Mouse (Mus musculus) heart, postnatal 0 days (tissue): ENCODE results near the gene Tent5b. TPM values are rescaled to one million over a fixed set of nuclear protein-coding genes. Genes with fewer than 3 reads are reported as not detected.

Experiments
- ATAC-seq: fragments of 200-750 bp; cut with Nextera tagmentation; 2 replicates; pipeline ENCODE4 v1.8.0; 2017; ENCODE audit warnings: low read depth, moderate number of reproducible peaks, moderate library complexity; ENCODE audit not compliant: insufficient read depth
- DNase-seq: peaks from one replicate; pipeline ENCODE4 v3.0.0-alpha.2; 2016; ENCODE audit warnings: low spot score
- H3K27ac ChIP-seq: fragments of 300-500 bp; sonication (generic); 2 replicates; pipeline ENCODE4 v1.5.1; 2014; ENCODE audit warnings: low read depth, mild to moderate bottlenecking
- H3K27me3 ChIP-seq: fragments of 300-500 bp; sonication (generic); 2 replicates; pipeline ENCODE4 v1.6.1; 2014; ENCODE audit warnings: low read length, mixed read lengths; ENCODE audit not compliant: control insufficient read depth, insufficient read depth
- H3K36me3 ChIP-seq: fragments of 300-500 bp; sonication (generic); replicated peaks from 2 replicates; pipeline ENCODE4 v1.6.1; 2014; ENCODE audit warnings: low read length, mixed read lengths; ENCODE audit not compliant: control insufficient read depth, insufficient read depth
- H3K4me1 ChIP-seq: fragments of 300-500 bp; sonication (generic); 2 replicates; pipeline ENCODE4 v1.6.1; 2014; ENCODE audit warnings: antibody characterized with exemption; ENCODE audit not compliant: control insufficient read depth, insufficient read depth
- H3K4me2 ChIP-seq: fragments of 300-500 bp; sonication (generic); 2 replicates; pipeline ENCODE4 v1.6.1; 2014; ENCODE audit warnings: low read depth, mild to moderate bottlenecking, low read length, moderate library complexity
- H3K4me3 ChIP-seq: fragments of 300-500 bp; sonication (generic); 2 replicates; pipeline ENCODE4 v1.5.1; 2014; ENCODE audit warnings: low read depth, low read length
- H3K9ac ChIP-seq: fragments of 300-500 bp; sonication (generic); replicated peaks from 2 replicates; pipeline ENCODE4 v1.6.1; 2014; ENCODE audit warnings: low read depth, low read length, mixed read lengths
- H3K9me3 ChIP-seq: fragments of 300-500 bp; sonication (generic); replicated peaks from 2 replicates; pipeline ENCODE4 v1.6.1; 2016; ENCODE audit warnings: low read length; ENCODE audit not compliant: control insufficient read depth
- CTCF ChIP-seq: IDR thresholded peaks from 2 replicates; pipeline ENCODE4 v1.5.1; 2016; ENCODE audit warnings: antibody characterized with exemption, control low read depth, low read depth
- EP300 ChIP-seq: IDR thresholded peaks from 2 replicates; pipeline ENCODE4 v1.6.1; 2016; ENCODE audit warnings: antibody characterized with exemption, low read depth
- WGBS: fragments of 180-500 bp; shearing (Covaris S2); extraction: QIAGEN DNeasy Blood & Tissue Kit; methylation state at CpG from one replicate; pipeline ENCODE4 v1.1.7; 2014; 5-methylcytosine and 5-hydroxymethylcytosine counted together
- polyA plus RNA-seq: library from polyadenylated mRNA; unstranded; fragments of >200 nt; fragmentation: Nextera tagmentation; extraction: Ambion mirVana; gene quantifications from 2 replicates; pipeline ENCODE4 v1.2.1, GENCODE M21; 2015
- total RNA-seq: library from RNA; depleted of rRNA; stranded (reverse); fragments of >200 nt; gene quantifications from 2 replicates; pipeline ENCODE4 v1.2.3, GENCODE M21; 2014; ENCODE audit warnings: low replicate concordance

Gene Tent5b
- total and polyA plus RNA-seq, 2 experiments from 2014 or later = 1.4 to 33.3 TPM

DNA sequence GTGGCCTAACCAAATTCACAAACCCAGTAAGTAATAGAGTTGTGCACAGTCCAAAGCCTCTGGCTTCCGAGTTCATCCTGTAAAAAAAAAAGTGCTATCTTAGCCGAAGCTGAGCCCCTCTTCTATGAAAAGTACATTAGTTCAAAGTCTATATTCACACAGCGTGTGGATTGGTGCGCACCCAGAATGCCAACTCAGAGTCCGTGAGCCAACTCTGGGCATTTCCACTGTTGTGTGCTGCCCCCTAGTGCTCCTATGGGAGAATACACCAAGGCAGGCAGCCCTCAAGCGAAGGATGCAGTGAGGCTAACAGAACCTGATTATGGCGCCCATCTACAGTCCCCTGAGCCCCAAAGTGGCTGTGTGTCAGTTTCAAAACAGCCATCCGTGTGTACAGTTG is 33.0 kb downstream of the Tent5b start:
- Histone ChIP-seq H3K4me2 (no peak overlapping the region), H3K27me3 (peaks cover 10% of the 10 kb centered on the region), H3K4me1 (no peaks in the 10 kb centered on the region), H3K27ac (no peak overlapping the region), H3K9ac (no peak overlapping the region), H3K4me3 (no peak overlapping the region), H3K9me3 (no peaks in the 10 kb centered on the region), H3K36me3 (no peaks in the 10 kb centered on the region)
- ATAC-seq (peak; percentile 60; the same call in 1 of the 2 replicates), DNase-seq (peak; percentile 53)
- TF ChIP-seq CTCF (peak; percentile 87), EP300 (no peak)
- 8% methylated on average over 8 of the region's 8 CpGs for WGBS

GRCm38 (mm10) chr4:133518601-133519368 is 38.9 kb downstream of the Tent5b start, which contains the start of gene Kdf1:
Gene Kdf1, plus strand, starts transcription at chr4:133518963.
- peak within 1 kb of the TSS; percentile 43; the same call in 1 of the 2 replicates for H3K9ac ChIP-seq
- no peak for TF ChIP-seq EP300
- no peak for TF ChIP-seq CTCF
- H3K4me2 ChIP-seq = peak within 1 kb of the TSS; percentile 62
- H3K4me1 ChIP-seq = no peaks in the 10 kb centered on the region
- no peak for DNase-seq
- 7% methylated on average over 51 of the region's 69 CpGs for WGBS
- no peaks in the 10 kb centered on the region for H3K36me3 ChIP-seq
- no peaks in the 10 kb centered on the region for H3K9me3 ChIP-seq
- H3K4me3 ChIP-seq = peak within 1 kb of the TSS; percentile 45
- no peak; the same call in 1 of the 2 replicates for ATAC-seq
- H3K27ac ChIP-seq = no peak within 1 kb of the TSS
- H3K27me3 ChIP-seq = peaks cover 41% of the 10 kb centered on the region

GRCm38 (mm10) chr4:133519369-133519665 is 39.4 kb downstream of the Tent5b start:
- DNase-seq = no peak
- 9% methylated on average over 23 of the region's 25 CpGs for WGBS
- Histone ChIP-seq H3K27me3 (peaks cover 41% of the 10 kb centered on the region), H3K9ac (peak overlapping the region; percentile 43; the same call in 1 of the 2 replicates), H3K36me3 (no peaks in the 10 kb centered on the region), H3K27ac (no peak overlapping the region), H3K4me3 (peak overlapping the region; percentile 45), H3K4me2 (peak overlapping the region; percentile 62), H3K4me1 (no peaks in the 10 kb centered on the region), H3K9me3 (no peaks in the 10 kb centered on the region)
- TF ChIP-seq CTCF = no peak
- TF ChIP-seq EP300 = no peak
- 0 out of 2 replicates have a peak, but pooled peaks have one; percentile 27 for ATAC-seq

- Histone ChIP-seq H3K36me3 (no peaks in the 10 kb centered on the region), H3K27me3 (peaks cover 41% of the 10 kb centered on the region), H3K9me3 (no peaks in the 10 kb centered on the region), H3K9ac (no peak overlapping the region), H3K4me2 (no peak overlapping the region), H3K27ac (no peak overlapping the region), H3K4me1 (no peaks in the 10 kb centered on the region), H3K4me3 (no peak overlapping the region)
- ATAC-seq (no peak), DNase-seq (no peak)
- TF ChIP-seq EP300 (no peak), CTCF (no peak)
- 48% methylated on average over 2 of the region's 2 CpGs for WGBS
Measured at GRCm38 (mm10) chr4:133521502-133521901, 41.6 kb downstream of the Tent5b start.

DNA sequence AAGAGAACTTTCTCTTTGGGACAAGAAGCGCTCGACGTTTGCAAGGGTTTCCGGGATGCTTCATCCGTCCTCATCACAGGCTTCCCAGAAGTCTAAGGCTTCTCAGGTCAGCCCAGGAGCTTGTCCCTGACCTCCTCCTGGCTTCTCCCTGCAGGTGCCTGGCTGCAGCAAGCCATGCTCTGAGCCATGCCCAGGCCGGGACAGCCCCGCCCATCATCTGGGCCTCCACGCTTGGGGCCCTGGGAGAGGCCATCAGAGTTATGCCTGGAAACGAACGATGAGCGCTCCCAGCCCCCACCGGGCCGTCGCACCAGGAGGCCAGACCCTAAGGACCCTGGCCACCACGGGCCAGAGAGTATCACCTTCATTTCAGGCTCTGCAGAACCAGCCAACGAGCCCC is 47.9 kb downstream of the Tent5b start:
- no peak overlapping the region for H3K4me3 ChIP-seq
- no peaks in the 10 kb centered on the region for H3K27me3 ChIP-seq
- TF ChIP-seq EP300 = no peak
- no peak for TF ChIP-seq CTCF
- H3K9ac ChIP-seq = no peak overlapping the region
- ATAC-seq (no peak), DNase-seq (no peak)
- no peak overlapping the region for H3K4me2 ChIP-seq
- no peaks in the 10 kb centered on the region for H3K9me3 ChIP-seq
- H3K36me3 ChIP-seq = peaks cover 29% of the 10 kb centered on the region
- H3K27ac ChIP-seq = no peak overlapping the region
- H3K4me1 ChIP-seq = no peaks in the 10 kb centered on the region
- 70% methylated on average over 16 of the region's 16 CpGs for WGBS

DNA sequence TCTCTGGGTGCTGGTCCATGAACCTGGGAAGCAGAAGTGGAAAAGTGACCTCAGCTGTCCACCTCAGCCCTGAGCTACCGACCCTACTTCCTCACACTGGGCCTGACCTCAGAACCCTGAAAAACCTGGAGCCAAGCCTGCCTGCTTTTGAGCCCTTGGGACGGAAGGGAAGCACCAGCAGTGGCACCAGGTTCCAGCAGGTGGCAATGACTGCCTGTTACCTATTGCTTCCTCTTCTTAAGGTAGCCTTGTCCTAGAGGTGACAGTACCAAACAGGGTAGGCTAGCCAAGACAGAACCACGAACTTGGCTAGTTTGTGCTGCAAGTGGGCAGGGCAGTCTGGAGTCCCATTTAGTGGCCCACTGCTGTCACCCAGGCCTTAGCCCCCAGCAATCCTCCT is 52.8 kb downstream of the Tent5b start:
- no peaks in the 10 kb centered on the region for H3K27me3 ChIP-seq
- no peak overlapping the region for H3K9ac ChIP-seq
- H3K4me3 ChIP-seq = no peak overlapping the region
- no peak for DNase-seq
- H3K27ac ChIP-seq = no peak overlapping the region
- no peak for ATAC-seq
- H3K4me1 ChIP-seq = no peaks in the 10 kb centered on the region
- no peak overlapping the region for H3K4me2 ChIP-seq
- 77% methylated on average over 3 of the region's 3 CpGs for WGBS
- peaks cover 72% of the 10 kb centered on the region for H3K36me3 ChIP-seq
- no peaks in the 10 kb centered on the region for H3K9me3 ChIP-seq
- TF ChIP-seq CTCF (no peak), EP300 (no peak)
